Mouse (Mus musculus): Measurements from ENCODE around the gene Vmn2r82.
"Not testable (repeated sequence)": the region's sequence is repeated elsewhere in the genome, so short reads cannot be mapped to it uniquely, and the experiment has no call there.

The Vmn2r82 gene

DNA sequence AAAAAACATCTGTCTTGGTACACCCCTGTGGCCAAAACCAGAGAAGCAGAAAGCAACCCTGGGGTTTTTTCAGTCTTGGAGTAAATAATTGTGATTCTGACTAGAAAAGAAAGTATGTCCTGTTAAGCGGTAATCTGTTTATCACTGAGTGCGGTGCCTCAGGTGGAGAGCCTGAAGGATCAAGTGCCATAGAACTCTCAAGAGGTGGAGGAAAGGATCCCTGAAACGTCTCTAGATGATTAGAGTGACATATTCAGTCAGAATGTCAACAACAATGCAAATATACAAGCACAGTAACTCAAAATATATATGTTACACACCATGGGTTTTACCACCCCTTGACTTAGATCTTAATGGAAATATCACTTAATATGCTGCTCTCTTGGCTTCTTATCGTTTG lies at the start of gene Vmn2r82:
Gene Vmn2r82, plus strand, starts transcription at position 301 of the 400 bp plus-strand sequence.
- DNase-seq (ENCODE audit: low read depth, low spot score) = not testable (repeated sequence)

DNA sequence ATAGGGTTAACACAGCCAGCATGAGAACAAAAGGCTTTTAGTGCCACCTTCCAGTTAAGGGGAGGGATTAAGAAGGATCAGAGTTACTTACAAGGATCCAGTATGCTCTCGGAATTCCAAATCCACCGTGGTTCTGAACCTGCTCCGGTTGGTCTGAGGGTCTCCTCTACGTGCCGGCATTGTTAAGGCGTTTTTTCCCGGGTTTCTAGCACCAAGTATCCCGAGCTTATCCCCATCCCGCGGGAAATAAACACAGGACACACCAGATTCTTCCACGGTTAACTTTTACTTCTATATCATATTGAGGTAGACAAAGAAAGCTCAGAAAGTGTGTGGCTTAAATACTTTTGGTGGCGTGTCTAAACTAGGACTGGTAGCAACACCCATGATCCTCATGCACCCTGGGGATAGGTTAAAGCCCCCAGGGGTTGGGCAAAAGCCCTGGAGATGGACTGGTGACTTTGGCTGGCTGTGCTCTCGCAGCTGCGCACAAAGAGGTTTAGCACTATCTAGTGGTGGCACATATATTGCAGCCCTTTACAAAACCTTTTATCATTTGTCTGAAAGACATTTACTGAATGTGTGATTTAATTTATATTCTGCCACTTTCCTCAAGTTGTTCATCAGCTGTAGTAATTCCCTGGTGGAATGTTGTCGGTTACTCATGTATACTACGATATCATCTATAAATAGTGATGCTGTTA lies 34.1 kb upstream of the Vmn2r82 start:
- DNase-seq (ENCODE audit: low read depth, low spot score) = peak; percentile 36

DNA sequence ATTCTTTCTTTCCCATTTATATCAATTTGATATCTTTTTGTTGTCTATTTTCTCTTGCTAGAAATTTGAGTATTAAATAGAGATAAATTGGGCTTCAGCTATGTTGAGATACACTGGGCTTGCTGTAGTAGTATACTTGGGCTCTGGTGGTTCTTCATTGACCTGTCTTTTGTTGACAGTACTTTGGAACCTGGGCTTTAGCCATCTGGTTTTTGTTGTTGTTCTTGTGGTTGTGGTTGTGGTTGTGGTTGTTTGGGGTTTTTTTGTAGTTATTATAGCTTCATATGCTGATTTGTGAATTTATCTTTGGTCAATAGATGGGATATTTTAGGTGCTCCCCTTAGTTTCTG lies 33.6 kb upstream of the Vmn2r82 start:
- no peak for DNase-seq (ENCODE audit: low read depth, low spot score)

DNA sequence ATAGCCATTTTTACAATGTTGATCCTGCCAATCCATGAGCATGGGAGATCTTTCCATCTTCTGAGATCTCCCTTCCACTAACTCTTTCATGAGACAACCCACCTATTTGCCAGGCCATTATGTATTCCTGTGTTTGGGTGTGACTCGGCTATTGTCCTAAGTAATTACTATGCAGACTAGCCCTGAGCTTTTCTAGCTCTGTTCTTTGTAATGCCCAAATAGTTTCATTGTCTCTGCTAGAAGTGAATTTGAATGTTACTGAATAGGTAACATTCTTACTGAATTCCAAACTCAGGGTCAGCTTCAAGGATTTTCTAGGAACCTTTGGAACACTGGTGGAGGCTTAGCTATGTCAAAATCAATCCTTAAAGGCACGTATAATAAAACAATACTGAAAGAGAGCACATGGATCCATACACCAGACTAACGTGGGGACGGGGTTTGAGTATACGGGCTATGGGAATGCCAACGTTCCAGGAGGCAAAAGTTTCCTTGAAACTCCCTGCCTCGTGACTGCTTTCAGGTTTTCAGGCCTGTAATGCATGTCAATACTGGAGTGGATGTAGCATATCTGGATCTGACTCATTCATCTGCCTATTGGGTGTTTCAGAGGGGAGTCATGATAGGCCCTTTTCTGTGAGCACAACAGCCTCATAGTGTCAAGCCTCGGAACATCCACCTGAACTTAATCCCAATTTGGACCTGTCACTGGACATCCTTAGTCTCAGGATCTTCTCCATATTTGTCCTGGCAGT lies 43.8 kb downstream of the Vmn2r82 start:
- DNase-seq (ENCODE audit: low read depth, low spot score) = not testable (repeated sequence)

DNA sequence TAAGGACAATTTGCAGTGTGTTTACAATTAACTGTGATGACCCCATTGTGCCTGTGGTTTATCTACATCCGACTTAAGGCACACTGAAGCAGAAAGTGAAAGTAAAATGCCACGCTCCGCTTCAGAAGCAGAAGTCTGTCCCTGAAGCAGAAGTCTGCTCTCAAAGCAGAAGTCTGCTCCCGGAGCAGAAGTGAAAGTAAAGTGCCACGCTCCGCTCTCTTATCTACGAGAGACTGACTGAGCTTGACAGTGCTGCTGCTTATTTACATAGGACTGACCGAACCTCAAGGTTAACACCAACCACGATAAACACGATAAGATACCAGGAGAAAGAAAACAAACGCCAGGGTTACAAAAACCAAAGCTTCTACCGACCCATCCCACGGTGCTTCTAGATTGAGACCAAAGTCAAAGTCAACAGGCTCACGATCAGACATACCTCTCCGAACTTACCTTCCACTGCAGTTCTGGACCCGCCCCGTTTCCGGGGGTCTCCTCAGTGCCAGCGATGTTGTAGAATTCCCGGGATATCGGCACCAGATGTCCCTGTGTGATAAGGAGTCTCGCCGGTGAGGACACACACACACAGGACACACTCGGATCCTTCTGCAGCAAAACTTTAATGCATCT lies 60.9 kb downstream of the Vmn2r82 start:
- no peak for DNase-seq (ENCODE audit: low read depth, low spot score)

DNA sequence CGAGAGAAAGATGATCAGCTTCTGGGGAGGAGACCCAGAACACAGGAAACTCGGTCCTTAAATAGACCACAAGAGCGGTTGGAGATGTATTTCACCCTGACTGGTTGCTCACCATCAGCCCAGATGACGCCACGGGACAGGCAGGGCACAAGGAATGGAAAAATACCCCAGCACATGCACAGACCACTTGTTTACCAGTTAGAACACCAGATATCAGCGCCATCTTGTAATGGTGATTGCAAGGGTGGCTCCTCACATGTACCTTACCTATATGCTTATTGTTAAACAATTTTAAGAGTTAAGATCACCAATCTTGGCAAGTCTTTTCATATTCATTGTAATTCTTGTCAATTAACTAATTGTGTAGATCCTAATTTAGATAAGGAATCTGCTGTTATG lies 61.5 kb downstream of the Vmn2r82 start:
- DNase-seq (ENCODE audit: low read depth, low spot score) = not testable (repeated sequence)

DNA sequence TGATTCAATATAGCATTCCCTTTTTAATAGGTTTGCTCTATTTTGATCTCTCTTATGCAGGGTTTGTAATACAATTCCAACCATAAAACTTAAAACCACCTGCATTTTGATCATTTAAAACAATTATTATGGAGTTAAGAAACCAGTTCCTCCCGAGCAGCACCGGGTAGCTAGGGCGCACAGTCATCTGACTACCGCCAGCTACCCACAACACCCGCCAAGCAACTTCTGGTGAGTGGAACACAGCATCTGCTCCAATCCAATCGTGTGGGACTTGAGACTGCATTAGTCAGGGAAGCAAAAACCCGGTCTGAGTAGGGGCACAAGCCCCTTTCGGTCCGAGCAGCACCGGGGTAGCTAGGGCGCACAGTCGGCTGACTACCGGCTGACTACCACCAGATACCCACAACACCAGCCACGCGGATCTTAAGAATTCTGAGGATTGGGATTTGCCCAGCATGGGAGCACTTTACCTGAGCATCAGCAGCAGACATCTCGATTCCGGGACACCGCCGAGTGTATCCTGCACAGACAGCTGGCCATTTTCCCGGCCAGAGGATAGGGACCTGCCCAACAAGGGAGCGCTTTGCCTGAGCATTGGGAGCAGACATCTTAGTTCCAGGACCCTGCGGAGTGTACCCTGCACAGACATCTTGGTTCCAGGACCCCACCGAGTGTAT lies 79.0 kb downstream of the Vmn2r82 start:
- not testable (repeated sequence) for DNase-seq (ENCODE audit: low read depth, low spot score)
